ENCODE assay signal across 24 mouse cellular contexts in the genomic region with DNA sequence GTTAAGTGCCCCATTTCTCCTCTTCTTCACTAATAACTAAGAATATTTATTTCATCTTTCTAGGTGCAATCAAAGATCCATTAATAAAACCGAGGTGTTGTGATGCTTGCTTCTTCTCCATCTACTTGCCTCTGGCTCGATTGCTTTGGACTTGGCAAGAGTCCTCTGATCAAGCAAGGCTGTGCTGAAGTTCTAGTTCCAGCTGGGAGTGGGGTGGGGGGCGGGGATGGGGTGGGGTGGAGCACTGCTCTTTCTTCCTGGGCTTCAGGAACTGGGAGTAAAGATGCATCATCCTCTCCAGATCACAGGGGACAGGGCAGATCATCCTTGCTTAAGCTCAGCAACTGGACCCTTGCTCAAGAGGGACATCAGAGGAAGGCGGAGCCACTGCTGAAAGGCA.
"Had no signal": no experiment of that assay in that cellular context is flagged by ENCODE, and none has a peak within 500 bp of the region (broad histone marks: within the 10 kb centered on the region; RNA-seq: fewer than 3 reads in every experiment).

No protein-coding gene starts in this region.

- H3K4me3 ChIP-seq: heart, embryonic 10.5 days; heart, embryonic 12.5 days; hindbrain, embryonic 13.5 days; hindbrain, embryonic 15.5 days; kidney, embryonic 15.5 days; limb, embryonic 13.5 days; limb, embryonic 15.5 days; liver, embryonic 12.5 days had no signal

- H3K27ac ChIP-seq: heart, embryonic 10.5 days; hindbrain, embryonic 13.5 days; hindbrain, embryonic 15.5 days; hindbrain, postnatal 0 days; kidney, embryonic 15.5 days; kidney, postnatal 0 days; limb, embryonic 13.5 days; limb, embryonic 15.5 days; liver, embryonic 12.5 days; liver, embryonic 14.5 days had no signal

- H3K27me3 ChIP-seq: hindbrain, embryonic 15.5 days had no signal

- DNase-seq: gastrocnemius, postnatal 14 days; gastrocnemius, postnatal 36 days; heart, adult 11 months; heart, postnatal 14 days; heart, postnatal 36 days; kidney, adult 11 months; kidney, adult 2 months; kidney, adult 9 months; kidney, postnatal 14 days; kidney, postnatal 36 days; layer of hippocampus, adult 9-11 months; layer of hippocampus, postnatal 36 days; left cerebral cortex, postnatal 4 days had no signal

- H3K36me3 ChIP-seq: heart, embryonic 10.5 days; heart, embryonic 12.5 days; hindbrain, embryonic 13.5 days; hindbrain, embryonic 15.5 days; kidney, embryonic 15.5 days; limb, embryonic 13.5 days; limb, embryonic 15.5 days; liver, embryonic 12.5 days had no signal

- H3K9me3 ChIP-seq: heart, embryonic 10.5 days; heart, embryonic 12.5 days; hindbrain, embryonic 13.5 days; hindbrain, embryonic 15.5 days; kidney, embryonic 15.5 days; limb, embryonic 13.5 days; limb, embryonic 15.5 days; liver, embryonic 12.5 days had no signal

- H3K9ac ChIP-seq: heart, embryonic 12.5 days; hindbrain, embryonic 13.5 days; hindbrain, embryonic 15.5 days; kidney, embryonic 15.5 days; limb, embryonic 13.5 days; limb, embryonic 15.5 days; liver, embryonic 12.5 days; liver, embryonic 14.5 days had no signal
